Mouse (Mus musculus) neural tube, embryonic 11.5 days (tissue): ENCODE measurements around the gene Stxbp6. TPM values are rescaled to one million over a fixed set of nuclear protein-coding genes. Genes with fewer than 3 reads are reported as not detected.
"Not testable (repeated sequence)": the region's sequence is repeated elsewhere in the genome, so short reads cannot be mapped to it uniquely, and the experiment has no call there.

Experiments used
- ATAC-seq: fragments of 200-750 bp; cut with Nextera tagmentation; 2 replicates; pipeline ENCODE4 v1.8.0; 2017; ENCODE audit warnings: moderate number of reproducible peaks, mild to moderate bottlenecking, moderate TSS enrichment, moderate library complexity; ENCODE audit not compliant: insufficient read depth, low FRiP score, low TSS enrichment
- DNase-seq: peaks from one replicate; pipeline ENCODE4 v3.0.0-alpha.2; 2015; ENCODE audit warnings: low spot score
- H3K27ac ChIP-seq: fragments of 300-500 bp; sonication (generic); 2 replicates; pipeline ENCODE4 v1.5.1; 2014; ENCODE audit warnings: low read depth, mild to moderate bottlenecking, low read length
- H3K27me3 ChIP-seq: fragments of 300-500 bp; sonication (generic); 2 replicates; pipeline ENCODE4 v1.6.1; 2014; ENCODE audit warnings: mild to moderate bottlenecking, low read length, mixed read lengths; ENCODE audit not compliant: control insufficient read depth, insufficient read depth
- H3K36me3 ChIP-seq: fragments of 300-500 bp; sonication (generic); 2 replicates; pipeline ENCODE4 v1.6.1; 2014; ENCODE audit warnings: mild to moderate bottlenecking, low read length, moderate library complexity, mixed read lengths; ENCODE audit not compliant: control insufficient read depth, insufficient read depth
- H3K4me1 ChIP-seq: fragments of 300-500 bp; sonication (generic); 2 replicates; pipeline ENCODE4 v1.6.1; 2014; ENCODE audit warnings: low read length, mixed read lengths; ENCODE audit not compliant: control insufficient read depth, insufficient read depth
- H3K4me2 ChIP-seq: fragments of 300-500 bp; sonication (generic); 2 replicates; pipeline ENCODE4 v1.6.1; 2014; ENCODE audit warnings: low read depth, mild to moderate bottlenecking, moderate library complexity
- H3K4me3 ChIP-seq: fragments of 300-500 bp; sonication (generic); 2 replicates; pipeline ENCODE4 v1.5.1; 2014; ENCODE audit warnings: low read depth, low read length
- H3K9ac ChIP-seq: fragments of 300-500 bp; sonication (generic); 2 replicates; pipeline ENCODE4 v1.6.1; 2014; ENCODE audit warnings: mild to moderate bottlenecking, low read length
- H3K9me3 ChIP-seq: fragments of 300-500 bp; sonication (generic); 2 replicates; pipeline ENCODE4 v1.6.1; 2016; ENCODE audit warnings: low read length; ENCODE audit not compliant: control insufficient read depth
- WGBS: fragments of 180-500 bp; shearing (Covaris S2); extraction: QIAGEN DNeasy Blood & Tissue Kit; methylation state at CpG from one replicate; pipeline ENCODE4 v1.1.7; 2014; 5-methylcytosine and 5-hydroxymethylcytosine counted together
- polyA plus RNA-seq: library from polyadenylated mRNA; unstranded; fragments of >200 nt; fragmentation: Nextera tagmentation; extraction: Ambion mirVana; gene quantifications from 2 replicates; pipeline ENCODE4 v1.2.1, GENCODE M21; 2014

Gene Stxbp6
- polyA plus RNA-seq, 1 experiment from 2014 or later: 11.9 TPM

DNA sequence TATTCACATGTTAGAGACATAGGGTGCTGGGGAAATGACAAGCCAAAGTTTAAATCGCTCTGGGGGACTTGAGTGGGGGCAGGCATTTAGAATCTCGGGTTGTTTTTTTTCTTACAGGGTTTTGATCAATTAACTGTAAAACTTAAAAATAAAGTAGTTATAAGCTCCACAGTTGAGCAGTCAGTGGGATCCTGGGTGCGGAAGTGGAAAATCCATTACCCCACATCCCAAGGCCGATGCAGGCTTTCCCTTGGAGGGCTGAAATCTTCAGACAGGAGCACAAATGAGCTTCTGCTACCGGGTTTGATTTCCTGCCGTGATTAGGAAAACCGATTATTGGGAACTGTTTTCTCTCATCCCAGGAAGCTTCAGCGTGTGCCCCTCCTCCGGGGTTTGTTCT lies 26.8 kb downstream of the Stxbp6 start:
- DNase-seq, H3K9ac ChIP-seq, H3K4me3 ChIP-seq, H3K27me3 ChIP-seq, H3K36me3 ChIP-seq, ATAC-seq, H3K27ac ChIP-seq, H3K4me1 ChIP-seq, H3K4me2 ChIP-seq, H3K9me3 ChIP-seq: not testable (repeated sequence)
- 63% methylated on average over 8 of the region's 9 CpGs for WGBS

- Histone ChIP-seq H3K4me3 (no peak overlapping the region), H3K4me1 (no peaks in the 10 kb centered on the region), H3K27me3 (no peaks in the 10 kb centered on the region), H3K9ac (no peak overlapping the region), H3K36me3 (no peaks in the 10 kb centered on the region), H3K9me3 (no peaks in the 10 kb centered on the region), H3K27ac (no peak overlapping the region), H3K4me2 (no peak overlapping the region)
- no peak for DNase-seq
- WGBS: 71% methylated on average over 4 of the region's 4 CpGs
- ATAC-seq: no peak
Measured at GRCm38 (mm10) chr12:45047172-45047571, 27.3 kb downstream of the Stxbp6 start.

DNA sequence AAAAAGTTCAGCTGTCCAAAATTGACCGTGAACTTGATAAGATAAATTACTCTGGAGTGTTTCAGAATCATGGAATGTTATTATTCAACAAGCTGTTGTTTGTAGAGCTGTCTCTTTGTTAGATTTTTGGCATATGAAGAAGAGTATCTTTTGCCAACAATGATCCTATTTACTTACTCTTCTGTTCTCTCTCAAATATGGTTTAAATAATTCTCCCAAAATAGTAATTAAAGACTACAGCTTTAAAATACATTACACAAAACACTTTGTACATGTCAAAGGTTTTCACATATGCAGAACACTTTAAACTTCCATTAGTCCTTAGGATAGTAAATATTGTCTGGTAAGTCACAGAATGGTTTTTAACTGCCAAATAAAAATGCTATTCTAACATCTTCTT lies 29.9 kb downstream of the Stxbp6 start:
- H3K9me3 ChIP-seq: no peaks in the 10 kb centered on the region
- 80% methylated on average over 1 of the region's 1 CpGs for WGBS
- no peak overlapping the region for H3K4me3 ChIP-seq

DNA sequence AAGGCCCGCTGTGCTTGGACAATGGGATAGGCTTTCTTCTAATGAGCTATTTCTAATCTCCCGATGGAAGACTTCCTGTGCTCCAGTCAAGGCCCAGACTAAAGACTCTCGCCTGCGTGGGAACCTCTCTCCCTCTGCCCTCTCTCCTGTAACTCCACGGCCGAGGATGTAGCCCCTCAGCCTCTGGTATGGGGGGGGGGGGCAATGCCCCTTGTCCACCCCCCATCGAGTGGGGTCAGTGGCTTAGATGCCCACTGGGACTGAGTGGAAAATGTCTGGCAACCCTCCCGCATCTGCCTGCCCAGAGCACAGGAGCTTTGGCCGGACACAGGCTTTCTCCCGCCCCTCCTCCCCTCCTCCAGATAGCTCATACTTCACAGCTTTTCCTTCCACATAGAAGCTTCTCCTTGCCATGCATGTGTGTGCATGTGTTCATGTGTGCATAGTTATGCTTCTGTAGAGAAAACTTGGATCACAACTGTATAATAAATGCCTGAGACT lies 31.9 kb downstream of the Stxbp6 start:
- H3K4me2 ChIP-seq: no peak overlapping the region
- DNase-seq (no peak), ATAC-seq (no peak)
- no peaks in the 10 kb centered on the region for H3K9me3 ChIP-seq
- 65% methylated on average over 10 of the region's 10 CpGs for WGBS
- H3K27ac ChIP-seq: no peak overlapping the region
- H3K4me1 ChIP-seq: no peaks in the 10 kb centered on the region
- no peaks in the 10 kb centered on the region for H3K27me3 ChIP-seq
- no peak overlapping the region for H3K9ac ChIP-seq
- no peaks in the 10 kb centered on the region for H3K36me3 ChIP-seq
- H3K4me3 ChIP-seq: no peak overlapping the region

More for the DNA sequence above, 29.9 kb downstream of the Stxbp6 start:
- no peaks in the 10 kb centered on the region for H3K27me3 ChIP-seq
- H3K4me2 ChIP-seq: no peak overlapping the region
- DNase-seq (no peak), ATAC-seq (no peak)
- no peaks in the 10 kb centered on the region for H3K4me1 ChIP-seq
- H3K27ac ChIP-seq: no peak overlapping the region
- H3K9ac ChIP-seq: no peak overlapping the region
- no peaks in the 10 kb centered on the region for H3K36me3 ChIP-seq

DNA sequence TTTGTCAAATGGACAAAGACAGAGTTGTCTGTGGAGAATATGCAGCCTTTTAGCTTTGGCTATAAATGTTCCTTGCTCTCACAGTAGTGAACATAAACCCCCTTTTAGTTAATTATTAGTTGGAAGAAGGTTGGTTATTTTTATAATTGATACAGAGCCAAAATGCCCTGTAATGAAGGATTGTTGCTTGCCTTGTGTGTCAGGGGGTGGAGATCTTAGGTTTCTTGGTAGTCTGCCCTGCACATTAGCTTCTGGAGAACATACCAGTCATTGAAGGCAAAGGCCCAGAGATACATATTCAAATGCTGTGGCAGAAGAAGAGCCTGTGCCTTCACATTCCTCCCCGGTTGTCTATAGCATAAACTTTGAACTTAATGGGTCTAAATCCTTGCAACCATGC lies 37.0 kb downstream of the Stxbp6 start:
- Histone ChIP-seq H3K36me3 (no peaks in the 10 kb centered on the region), H3K27me3 (no peaks in the 10 kb centered on the region), H3K27ac (no peak overlapping the region), H3K9me3 (no peaks in the 10 kb centered on the region), H3K4me1 (no peaks in the 10 kb centered on the region), H3K4me2 (no peak overlapping the region), H3K4me3 (no peak overlapping the region), H3K9ac (no peak overlapping the region)
- no peak for ATAC-seq
- 86% methylated on average over 1 of the region's 1 CpGs for WGBS
- DNase-seq: no peak

- H3K36me3 ChIP-seq: no peaks in the 10 kb centered on the region
Measured at GRCm38 (mm10) chr12:45037091-45037490, 37.4 kb downstream of the Stxbp6 start.

DNA sequence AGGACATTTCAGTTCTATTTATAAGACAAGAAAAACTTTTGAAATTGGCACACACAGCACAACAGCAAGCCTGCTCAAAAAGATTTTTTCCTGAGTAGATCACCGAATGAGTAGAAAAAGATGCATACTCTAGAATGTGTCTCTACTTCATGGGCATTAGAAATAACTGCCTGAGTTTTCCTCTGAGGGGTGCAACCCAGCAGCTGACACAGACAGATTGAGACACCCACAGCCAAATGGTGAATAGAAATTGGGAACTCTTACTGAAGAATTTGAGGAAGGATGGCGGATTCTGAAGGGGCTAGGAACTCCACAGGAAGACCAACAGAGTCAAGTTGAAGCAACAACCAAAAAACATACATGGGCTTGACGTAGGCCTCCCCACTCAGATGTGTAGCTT lies 43.8 kb downstream of the Stxbp6 start:
- 95% methylated on average over 3 of the region's 3 CpGs for WGBS
- no peaks in the 10 kb centered on the region for H3K4me1 ChIP-seq
- H3K4me3 ChIP-seq: no peak overlapping the region
- ATAC-seq (no peak), DNase-seq (no peak)
- H3K9ac ChIP-seq: no peak overlapping the region
- no peaks in the 10 kb centered on the region for H3K27me3 ChIP-seq
- no peaks in the 10 kb centered on the region for H3K36me3 ChIP-seq
- no peak overlapping the region for H3K4me2 ChIP-seq
- H3K9me3 ChIP-seq: no peaks in the 10 kb centered on the region
- H3K27ac ChIP-seq: no peak overlapping the region

More at GRCm38 (mm10) chr12:45037091-45037490, 37.4 kb downstream of the Stxbp6 start:
- DNase-seq: no peak
- Histone ChIP-seq H3K27me3 (no peaks in the 10 kb centered on the region), H3K9me3 (no peaks in the 10 kb centered on the region), H3K27ac (no peak overlapping the region), H3K9ac (no peak overlapping the region), H3K4me3 (no peak overlapping the region), H3K4me2 (no peak overlapping the region), H3K4me1 (no peaks in the 10 kb centered on the region)
- WGBS: 78% methylated on average over 4 of the region's 4 CpGs
- no peak for ATAC-seq

DNA sequence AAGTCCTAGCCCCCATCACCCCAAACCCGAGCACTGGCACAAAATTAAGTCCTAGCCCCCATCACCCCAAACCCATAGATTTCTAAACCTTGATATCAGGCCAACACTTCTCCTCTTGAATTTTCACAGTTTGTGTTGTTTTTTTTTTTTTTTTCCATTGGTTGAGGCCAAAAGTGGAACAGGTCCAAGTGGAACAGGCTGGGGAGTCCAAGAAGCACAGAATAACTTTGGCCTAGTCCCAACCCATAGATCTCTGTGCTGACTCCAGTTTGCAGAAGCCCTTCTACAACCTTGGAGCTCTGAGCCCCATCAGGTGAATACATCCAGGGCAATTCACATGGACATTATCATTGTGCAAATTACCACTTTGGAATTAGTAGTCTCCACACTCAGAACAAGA lies 48.2 kb downstream of the Stxbp6 start:
- no peaks in the 10 kb centered on the region for H3K4me1 ChIP-seq
- no peak overlapping the region for H3K4me2 ChIP-seq
- no peak overlapping the region for H3K27ac ChIP-seq
- ATAC-seq (no peak), DNase-seq (no peak)
- H3K36me3 ChIP-seq: no peaks in the 10 kb centered on the region
- H3K9me3 ChIP-seq: no peaks in the 10 kb centered on the region
- 81% methylated on average over 1 of the region's 1 CpGs for WGBS
- no peak overlapping the region for H3K4me3 ChIP-seq
- no peaks in the 10 kb centered on the region for H3K27me3 ChIP-seq
- no peak overlapping the region for H3K9ac ChIP-seq

DNA sequence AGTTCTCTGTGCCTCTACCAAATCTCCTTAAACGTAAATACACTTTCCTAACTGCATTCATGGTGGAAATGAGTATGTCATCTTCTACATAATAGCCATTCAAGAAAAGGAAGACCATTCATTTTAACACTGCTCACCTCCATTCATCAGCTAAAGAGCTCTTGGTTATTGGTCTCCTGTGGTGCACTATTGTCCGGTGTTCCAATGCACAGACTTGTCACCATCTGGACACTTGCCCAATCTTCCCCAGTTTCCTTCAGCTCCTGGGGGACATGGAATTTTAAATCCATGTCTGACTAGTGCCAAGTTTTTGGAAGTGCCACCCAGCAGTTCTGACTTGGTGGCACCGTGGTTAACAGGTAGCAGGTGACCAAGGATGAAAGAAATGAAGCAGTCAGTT lies 54.5 kb downstream of the Stxbp6 start:
- H3K36me3 ChIP-seq: no peaks in the 10 kb centered on the region
- ATAC-seq (no peak), DNase-seq (no peak)
- no peaks in the 10 kb centered on the region for H3K4me1 ChIP-seq
- 57% methylated on average over 3 of the region's 3 CpGs for WGBS
- no peaks in the 10 kb centered on the region for H3K27me3 ChIP-seq
- H3K4me2 ChIP-seq: no peak overlapping the region
- H3K9me3 ChIP-seq: no peaks in the 10 kb centered on the region
- no peak overlapping the region for H3K9ac ChIP-seq
- H3K4me3 ChIP-seq: no peak overlapping the region
- H3K27ac ChIP-seq: no peak overlapping the region
